In genomic region chr6:51580040-51580680, GRCm38 (mm10) we compare ENCODE assay signal across 8 mouse cellular contexts. TPM values are rescaled to one million over a fixed set of nuclear protein-coding genes. Genes with fewer than 3 reads are reported as not detected.
DNase-seq lines count a peak whose midpoint lies in the region; ATAC-seq lines count a peak whose summit lies in the region.

No protein-coding gene starts in this region.

- WGBS in intestine, embryonic 14.5 days: 29% methylated on average over 18 of the region's 18 CpGs

- H3K36me3 ChIP-seq in intestine, embryonic 14.5 days (ENCODE audit: control insufficient read depth, insufficient read depth, low read length): no peaks in the 10 kb centered on the region

- peak; percentile 75 to 94 for DNase-seq in adrenal gland, adult (ENCODE audit: inconsistent age in 2 of 2, low spot score in 1 of 2)
- peak; percentile 94 for DNase-seq in embryo, embryonic 10 days (ENCODE audit: low spot score)
- DNase-seq in gastrocnemius, postnatal 25 days: peak; percentile 62
- DNase-seq in intestine, embryonic 14.5 days (ENCODE audit: low spot score): peak; percentile 98
- DNase-seq in left cerebral cortex, postnatal 10 days (ENCODE audit: extremely low spot score in 1 of 2, low spot score in 2 of 2): peak; percentile 67 to 83
- peak; percentile 93 for DNase-seq in mesoderm, embryonic 11.5 days (ENCODE audit: low read depth, low spot score)
- peak; percentile 78 for DNase-seq in right cerebral cortex, postnatal 25 days
- peak; percentile 88 for DNase-seq in urinary bladder, postnatal 25 days (ENCODE audit: low spot score)

- H3K27me3 ChIP-seq in intestine, embryonic 14.5 days (replicated peaks; ENCODE audit: control insufficient read depth, insufficient read depth, low read length): no peaks in the 10 kb centered on the region

- no peak overlapping the region for H3K27ac ChIP-seq in intestine, embryonic 14.5 days (ENCODE audit: low read depth)

- intact Hi-C loops in left cerebral cortex, postnatal 10 days (cut with DNase I): loop anchor here (2.0 to 5.0 kb wide), 2 partner anchors 113 to 371 kb away; partner anchors contain the start of gene Hnrnpa2b1

- ATAC-seq in intestine, embryonic 14.5 days (replicated peaks; ENCODE audit: low FRiP score, low TSS enrichment, low read depth): peak; percentile 87

- no peaks in the 10 kb centered on the region for H3K9me3 ChIP-seq in intestine, embryonic 14.5 days (ENCODE audit: control insufficient read depth, low read length)

- no peak overlapping the region for H3K4me2 ChIP-seq in intestine, embryonic 14.5 days (ENCODE audit: low read length)

- H3K9ac ChIP-seq in intestine, embryonic 14.5 days (ENCODE audit: low read length): no peak overlapping the region

- H3K4me3 ChIP-seq in intestine, embryonic 14.5 days (ENCODE audit: low read depth, low read length): no peak overlapping the region

- no peaks in the 10 kb centered on the region for H3K4me1 ChIP-seq in intestine, embryonic 14.5 days (replicated peaks; ENCODE audit: control insufficient read depth, insufficient read depth, low read length)

RNA-seq across cellular contexts. Expression of gene Snx10, which starts 56.5 kb away (rescaled TPM):
- total RNA-seq in gastrocnemius, postnatal 25 days (2021): 1 to 10 TPM; 3.8 TPM
- 16.4 and 18.0 TPM in 2 replicates for polyA plus RNA-seq in intestine, embryonic 14.5 days (2014; fragmentation: Nextera tagmentation; extraction: Ambion mirVana)
- 100 to 1,000 TPM; 127 to 133 TPM for total RNA-seq in left cerebral cortex, postnatal 10 days (2021)

Comparison
In these comparisons a context has a peak if more than half of its experiments do, and no peak if none do; other contexts are left out.
1. RNA of gene Snx10, which starts 56.5 kb away (total RNA-seq): 127 to 133 TPM in left cerebral cortex, postnatal 10 days; 3.8 TPM in gastrocnemius, postnatal 25 days; every median in the first group is over 10 times any median in the second.
2. Peak in every context shown above with its lines, with median percentiles within 50 percentile points of each other: DNase-seq.